Mouse (Mus musculus) naive thymus-derived CD4-positive, alpha-beta T cell, adult 5 months (primary cell): ENCODE results near the gene Scgb1b7. TPM values are rescaled to one million over a fixed set of nuclear protein-coding genes. Genes with fewer than 3 reads are reported as not detected.

Experiments
- polyA plus RNA-seq: library from polyadenylated mRNA; unstranded; fragments of 100-300 nt; shearing (Covaris generic); gene quantifications from one replicate; pipeline ENCODE4 v1.2.1, GENCODE M21; 2017

Gene Scgb1b7
- polyA plus RNA-seq, result not detected

GRCm38 (mm10) chr7:31712365-31712764, at the start of gene Scgb1b7:
Scgb1b7 (plus strand) TSS chr7:31712665.

GRCm38 (mm10) chr7:31705657-31706056, 6.8 kb upstream of the Scgb1b7 start, which contains the start of gene Scgb2b7:
Scgb2b7 (minus strand) TSS chr7:31705757.

Other genes with a start within 250 kb of the Scgb1b7 start
- not detected for gene Scgb2b7, start 6.9 kb upstream of the Scgb1b7 start, polyA plus RNA-seq